Mouse (Mus musculus) mouse trophoblast stem cell (cell line): ENCODE results near the gene Gpn2.

Experiments used
- in situ Hi-C, 2 experiments: fragments of 300-500 bp; cut with MseI, MboI; formaldehyde crosslinking; loops; 2 replicates in 1 of 2; 3 replicates in 1 of 2; pipeline ENCODE4 v1.15.1; 2025

The Gpn2 gene

GRCm38 (mm10) chr4:133584059-133584951 is at the start of gene Gpn2:
Gene Gpn2, plus strand, starts transcription at chr4:133584362.
- in situ Hi-C loops = no loop called here

GRCm38 (mm10) chr4:133536081-133536480 is 48.1 kb upstream of the Gpn2 start:
- in situ Hi-C loops = no loop called here

DNA sequence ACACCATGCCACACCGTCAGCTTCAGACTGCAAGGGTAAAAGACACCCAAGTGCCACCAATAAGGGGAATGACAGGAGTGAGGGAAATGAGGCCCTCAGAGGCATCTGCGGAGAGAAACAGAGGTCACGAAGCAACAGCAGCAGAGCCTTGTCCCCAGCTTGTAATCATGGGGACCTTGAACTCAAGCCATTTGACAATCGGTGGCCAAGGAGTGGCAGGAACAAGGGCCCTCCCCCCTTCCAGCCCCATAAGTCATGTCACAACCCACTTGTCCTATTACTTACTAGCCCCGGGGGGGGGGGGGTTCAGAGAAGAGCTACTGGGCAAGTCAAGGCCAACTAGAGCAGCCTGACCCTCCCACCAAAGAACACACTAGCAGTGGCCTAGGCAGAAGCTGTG is 47.5 kb upstream of the Gpn2 start:
- in situ Hi-C loops = no loop called here

DNA sequence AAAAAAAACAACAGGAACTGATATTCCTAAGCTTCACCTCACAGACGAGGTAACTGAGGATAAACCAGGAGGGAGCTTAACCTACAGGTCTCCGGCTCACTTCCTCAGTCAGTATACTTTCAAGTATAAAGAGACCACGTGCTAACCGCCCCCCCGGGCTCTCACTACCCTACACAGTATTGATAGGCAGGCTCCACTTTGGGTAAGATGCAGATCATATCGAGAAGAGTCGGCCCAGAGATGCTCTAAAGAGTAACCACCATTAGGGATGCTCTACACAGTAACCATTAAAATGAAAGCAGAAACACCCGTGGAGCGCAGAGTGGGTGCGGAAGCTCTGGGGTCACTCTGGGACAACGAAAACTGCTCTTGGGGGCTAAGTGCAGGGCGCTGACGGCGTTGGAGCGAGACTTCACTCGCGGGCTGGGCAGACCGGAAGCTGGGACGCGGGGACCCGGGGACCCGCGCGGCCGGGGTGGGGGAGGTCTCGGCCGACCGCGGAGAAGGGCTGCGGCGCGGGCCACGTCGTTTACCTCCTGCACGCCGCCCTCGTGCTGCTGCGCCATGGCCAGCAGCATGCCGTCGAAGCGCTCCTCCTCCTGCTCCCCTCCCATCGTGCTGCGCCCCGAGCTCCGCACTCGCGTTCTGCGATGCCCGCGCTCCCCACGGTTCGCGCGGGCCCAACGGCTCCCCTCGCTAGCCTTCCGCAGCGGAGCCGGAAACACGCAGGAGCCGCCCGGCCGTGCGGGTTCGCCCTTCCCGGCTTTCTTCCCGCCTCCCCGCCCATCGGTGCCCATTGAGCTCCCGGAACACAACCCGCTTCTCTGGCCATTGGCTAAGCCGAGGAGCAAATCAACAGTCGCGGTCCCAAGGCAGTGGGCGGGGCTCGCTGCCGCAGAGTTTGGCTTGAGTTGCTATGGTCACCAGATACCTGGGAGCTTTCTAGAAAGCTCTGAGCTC is 38.6 kb upstream of the Gpn2 start, which contains the start of gene Nudc:
Gene Nudc, minus strand, starts transcription at position 725 of the 960 bp plus-strand sequence.
- in situ Hi-C loops = no loop called here

DNA sequence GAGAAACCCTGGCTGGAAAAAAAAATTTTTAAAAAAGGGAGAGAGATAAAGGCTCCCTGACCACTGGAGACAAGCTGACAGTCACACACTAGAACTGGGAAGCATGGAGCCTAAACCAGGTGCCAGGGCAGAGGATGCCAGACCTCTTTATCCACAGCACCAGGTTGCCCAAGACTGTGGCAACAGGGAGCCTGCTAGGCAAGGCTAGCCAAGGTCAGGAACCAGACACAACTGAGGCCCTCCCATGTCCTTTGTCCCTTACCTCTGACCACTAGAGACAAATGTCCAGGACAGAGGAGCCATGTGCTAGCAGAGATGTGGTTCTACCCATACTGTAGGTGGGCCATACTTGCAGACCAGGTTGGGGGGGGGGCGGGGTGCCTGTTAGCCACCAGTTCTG is 32.1 kb upstream of the Gpn2 start:
- in situ Hi-C loops = no loop called here

DNA sequence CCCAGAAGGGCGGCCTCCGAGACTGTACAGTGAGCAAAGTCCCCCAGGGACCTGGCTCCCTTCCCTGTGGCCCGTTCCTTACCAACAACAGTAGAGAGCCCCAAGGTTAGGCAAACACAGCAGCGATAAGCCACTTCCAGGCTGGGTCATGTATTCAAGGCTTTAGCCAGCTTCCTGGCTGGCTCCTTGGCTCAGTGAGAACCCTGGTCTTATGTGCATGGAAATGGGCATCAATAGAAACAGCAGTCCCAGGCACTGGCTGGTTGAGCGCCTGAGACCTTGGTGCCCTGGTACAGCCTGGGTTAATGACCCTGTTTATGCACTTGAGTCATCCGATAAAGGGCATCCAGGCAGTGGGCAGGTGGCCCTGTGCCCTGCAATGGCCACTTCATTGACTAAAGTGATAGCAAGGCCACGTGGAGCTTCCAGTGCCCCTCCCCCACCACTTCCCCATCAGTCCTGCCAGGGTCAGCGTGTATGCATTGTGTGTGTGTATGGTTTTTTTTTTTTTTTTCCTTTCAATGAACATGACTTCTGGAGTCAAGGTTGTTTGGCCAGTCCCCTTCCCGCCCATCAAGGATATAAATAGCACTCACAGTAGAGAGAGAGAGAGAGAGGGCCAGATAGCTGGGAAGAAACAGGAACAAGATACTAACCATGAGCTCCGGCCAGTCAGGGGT is 31.3 kb upstream of the Gpn2 start, which contains the start of gene Nr0b2:
Gene Nr0b2, plus strand, starts transcription at position 609 of the 680 bp plus-strand sequence.
- in situ Hi-C loops = no loop called here

GRCm38 (mm10) chr4:133553448-133554330 is 30.5 kb upstream of the Gpn2 start:
- in situ Hi-C loops = no loop called here

DNA sequence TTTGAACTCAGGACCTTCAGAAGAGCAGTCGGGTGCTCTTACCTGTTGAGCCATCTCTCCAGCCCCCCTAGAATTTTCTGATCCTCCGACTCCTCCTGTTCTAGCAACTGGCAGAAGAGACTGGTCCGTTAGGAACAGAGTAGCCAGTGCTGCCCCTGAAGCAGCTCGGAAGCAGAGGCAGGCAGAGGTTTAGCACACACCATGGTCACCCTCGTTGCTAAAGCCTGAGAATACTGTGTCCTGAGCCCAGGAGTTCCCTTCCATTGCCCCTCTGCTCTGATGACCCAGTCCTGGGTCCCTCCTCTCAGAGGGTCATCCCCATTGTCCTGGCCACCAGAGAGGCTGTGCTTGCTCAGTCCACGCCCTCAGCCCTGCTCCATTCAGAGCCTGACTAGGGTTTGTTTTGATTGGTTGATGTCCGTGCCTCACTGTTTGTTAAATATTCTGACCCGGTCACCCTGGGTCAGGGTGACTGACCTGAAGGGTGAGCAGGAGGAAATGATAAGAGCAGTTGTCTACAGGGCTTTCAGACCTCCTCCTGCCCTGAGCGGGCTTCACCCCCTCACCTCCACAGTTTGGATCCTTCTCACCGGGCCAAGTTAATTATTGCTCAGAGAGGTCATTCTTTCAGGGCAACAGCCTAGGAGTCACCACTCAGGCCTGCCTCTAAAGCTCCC is 27.0 kb upstream of the Gpn2 start:
- in situ Hi-C loops = no loop called here

DNA sequence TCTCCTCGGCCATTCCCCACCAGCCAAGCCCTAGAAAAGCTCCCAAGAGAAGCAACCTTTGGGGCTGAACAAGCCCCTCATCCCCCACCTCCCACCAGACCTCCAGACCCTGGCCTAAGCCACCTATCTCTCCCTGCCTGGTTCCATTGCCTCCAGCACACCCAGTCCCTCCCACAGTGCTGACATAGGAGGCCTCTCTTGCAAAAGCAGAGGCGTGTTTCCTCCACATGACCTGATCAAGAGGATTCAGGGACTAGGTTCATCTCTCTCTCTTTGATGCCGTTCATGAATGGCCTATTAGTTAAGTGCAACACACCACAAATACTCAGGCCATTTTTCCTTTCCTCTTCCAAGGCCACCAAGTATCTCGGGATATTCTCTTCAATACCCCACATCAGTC is 24.3 kb upstream of the Gpn2 start:
- in situ Hi-C loops = no loop called here

- in situ Hi-C loops = no loop called here
Observed at GRCm38 (mm10) chr4:133561622-133562021, 22.5 kb upstream of the Gpn2 start.

DNA sequence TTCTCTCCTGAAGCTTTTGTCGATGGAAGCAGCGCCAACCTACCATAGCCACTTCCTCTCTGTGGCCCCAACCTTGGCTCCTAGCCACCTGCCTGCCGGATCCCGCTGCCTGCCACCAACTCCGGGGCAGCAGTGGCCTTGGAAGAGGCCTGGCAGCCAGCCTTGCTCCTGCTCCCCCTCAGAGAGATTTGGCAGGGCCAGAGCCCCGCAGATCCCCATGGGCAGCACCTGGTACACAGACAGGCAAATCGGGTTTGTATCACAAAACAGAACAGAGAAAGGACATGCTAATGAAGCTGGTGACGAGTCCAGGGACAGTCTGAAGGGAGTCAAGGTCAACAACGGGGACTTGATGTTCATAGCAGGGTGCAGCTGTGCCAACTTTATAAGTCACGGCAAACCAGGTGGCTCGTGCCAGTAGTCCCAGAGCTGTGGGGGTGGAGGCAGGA is 21.0 kb upstream of the Gpn2 start:
- in situ Hi-C loops = no loop called here

DNA sequence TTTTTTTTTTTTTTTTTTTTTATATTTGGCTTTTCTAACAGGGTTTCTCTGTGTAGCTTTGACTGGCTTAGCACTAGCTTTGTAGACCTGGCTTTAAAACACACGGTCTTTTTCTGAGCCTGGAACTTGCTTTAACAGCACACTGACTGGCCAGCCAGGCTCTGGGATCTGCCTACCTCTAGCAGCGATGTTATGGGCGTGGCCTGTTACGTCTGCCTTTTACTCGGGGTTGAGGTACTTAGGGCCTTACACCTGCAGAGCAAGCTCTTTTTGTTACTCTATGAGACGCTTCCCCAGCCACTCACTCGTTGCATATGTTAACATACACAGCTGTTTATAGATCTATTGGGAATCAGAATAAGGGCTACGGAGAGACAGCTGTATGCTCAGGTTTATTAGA is 16.9 kb upstream of the Gpn2 start:
- in situ Hi-C loops = no loop called here

- in situ Hi-C loops = no loop called here
Observed at GRCm38 (mm10) chr4:133569291-133570065, 14.7 kb upstream of the Gpn2 start.

GRCm38 (mm10) chr4:133570066-133570466 is 14.1 kb upstream of the Gpn2 start:
- in situ Hi-C loops = no loop called here

- in situ Hi-C loops = no loop called here
Observed at GRCm38 (mm10) chr4:133574070-133574842, 9.9 kb upstream of the Gpn2 start, which contains the start of gene Gpatch3. Gene Gpatch3, plus strand, starts transcription at chr4:133574745.

DNA sequence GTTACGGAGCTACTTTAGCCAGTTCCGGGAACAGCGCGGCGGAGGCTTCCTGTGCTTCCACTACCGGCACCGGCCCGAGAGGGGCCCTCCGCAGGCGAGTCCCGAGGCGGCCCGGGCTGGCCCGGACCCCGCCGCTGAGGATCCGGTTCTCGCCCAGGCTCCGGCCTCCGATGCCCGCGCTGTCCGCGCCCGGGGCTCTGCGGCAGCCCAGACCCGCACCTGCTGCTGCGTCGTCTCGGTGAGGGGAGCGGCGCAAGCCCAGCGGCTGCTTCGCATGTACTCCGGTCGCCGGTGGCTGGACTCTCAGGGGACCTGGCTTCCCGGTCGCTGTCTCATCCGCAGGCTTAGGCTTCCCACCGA is 9.3 kb upstream of the Gpn2 start:
- in situ Hi-C loops = no loop called here

GRCm38 (mm10) chr4:133577983-133578382 is 6.2 kb upstream of the Gpn2 start:
- in situ Hi-C loops = no loop called here

- in situ Hi-C loops = no loop called here
Observed at GRCm38 (mm10) chr4:133583690-133584058, 488 bp upstream of the Gpn2 start.
